Mouse (Mus musculus) MEL (cell line): ENCODE results near the gene Gimap7. TPM values are rescaled to one million over a fixed set of nuclear protein-coding genes. Genes with fewer than 3 reads are reported as not detected.

Experiments used
- DNase-seq: peaks from one replicate; pipeline ENCODE4 v3.0.0; 2011; ENCODE audit warnings: low read depth, low spot score
- H3K27ac ChIP-seq: 2 replicates; pipeline ENCODE4 v1.5.1; 2012; ENCODE audit warnings: low read depth, mild to moderate bottlenecking, control low read depth, low read length, moderate library complexity; ENCODE audit not compliant: control insufficient read depth
- H3K27me3 ChIP-seq, 2 experiments: fragments of 150-350 bp in 1 of 2; sonication (generic) in 1 of 2; 2 replicates each; pipeline ENCODE4 v1.6.1; 2012; ENCODE audit warnings: low read length in 2 of 2, mild to moderate bottlenecking in 2 of 2, improper control_type of control experiment in 1 of 2, moderate library complexity in 1 of 2; ENCODE audit not compliant: insufficient read depth in 2 of 2, control insufficient read depth in 1 of 2
- H3K36me3 ChIP-seq, 2 experiments: 2 replicates each; pipeline ENCODE4 v1.6.1; 2012 to 2014; ENCODE audit warnings: low read length in 2 of 2, improper control_type of control experiment in 1 of 2, inconsistent platforms in 1 of 2, mild to moderate bottlenecking in 1 of 2; ENCODE audit not compliant: insufficient read depth in 2 of 2, control insufficient read depth in 1 of 2
- H3K4me1 ChIP-seq, 2 experiments: fragments of 150-350 bp in 1 of 2; sonication (generic) in 1 of 2; 2 replicates each; pipeline ENCODE4 v1.6.1; 2012; ENCODE audit warnings: low read length in 2 of 2, improper control_type of control experiment in 1 of 2, mild to moderate bottlenecking in 1 of 2; ENCODE audit not compliant: insufficient read depth in 2 of 2, control insufficient read depth in 1 of 2
- H3K4me3 ChIP-seq, 2 experiments: fragments of 150-350 bp in 1 of 2; sonication (generic) in 1 of 2; 2 replicates each; pipeline ENCODE4 v1.5.1; 2012; ENCODE audit warnings: low read depth in 2 of 2, low read length in 2 of 2, mild to moderate bottlenecking in 2 of 2, moderate library complexity in 2 of 2, control low read depth in 1 of 2, improper control_type of control experiment in 1 of 2; ENCODE audit not compliant: control insufficient read depth in 1 of 2, insufficient read depth in 1 of 2
- H3K79me2 ChIP-seq: 2 replicates; pipeline ENCODE4 v1.6.1; 2012; ENCODE audit warnings: mild to moderate bottlenecking, low read length, moderate library complexity; ENCODE audit not compliant: control insufficient read depth, poor library complexity, insufficient read depth
- H3K9ac ChIP-seq: 2 replicates; pipeline ENCODE4 v1.6.1; 2012; ENCODE audit warnings: low read depth, mild to moderate bottlenecking, control low read depth, low read length, moderate library complexity; ENCODE audit not compliant: control insufficient read depth, poor library complexity, severe bottlenecking
- H3K9me3 ChIP-seq: fragments of 150-350 bp; sonication (generic); replicated peaks from 2 replicates; pipeline ENCODE4 v1.6.1; 2012; ENCODE audit warnings: mild to moderate bottlenecking, low read length, improper control_type of control experiment, moderate library complexity; ENCODE audit not compliant: insufficient read depth
- BHLHE40 ChIP-seq: IDR thresholded peaks from 2 replicates; pipeline ENCODE4 v1.6.1; 2012; ENCODE audit warnings: low read depth, mild to moderate bottlenecking, inconsistent platforms, low read length, improper control_type of control experiment, borderline replicate concordance
- EP300 ChIP-seq, 2 experiments: IDR thresholded peaks; 2 replicates each; pipeline ENCODE4 v1.6.1; 2011; ENCODE audit warnings: improper control_type of control experiment in 2 of 2, low read length in 2 of 2, low read depth in 1 of 2, mild to moderate bottlenecking in 1 of 2
- ETS1 ChIP-seq: IDR thresholded peaks from 2 replicates; pipeline ENCODE4 v1.6.1; 2012; ENCODE audit warnings: low read depth, mild to moderate bottlenecking, inconsistent platforms, low read length, improper control_type of control experiment, moderate library complexity
- GABPA ChIP-seq: IDR thresholded peaks from 2 replicates; pipeline ENCODE4 v1.6.1; 2012; ENCODE audit warnings: low read depth, mild to moderate bottlenecking, inconsistent platforms, low read length, improper control_type of control experiment, moderate library complexity
- GATA1 ChIP-seq: IDR thresholded peaks from 2 replicates; pipeline ENCODE4 v1.6.1; 2011; ENCODE audit warnings: low read depth, low read length, improper control_type of control experiment
- HCFC1 ChIP-seq: IDR thresholded peaks from 2 replicates; pipeline ENCODE4 v1.6.1; 2012; ENCODE audit warnings: low read depth, mild to moderate bottlenecking, inconsistent platforms, low read length, improper control_type of control experiment, moderate library complexity
- JUND ChIP-seq: IDR thresholded peaks from 2 replicates; pipeline ENCODE4 v1.6.1; 2011; ENCODE audit warnings: low read depth, mild to moderate bottlenecking, improper control_type of control experiment, low read length
- KAT2A ChIP-seq: conservative IDR thresholded peaks from 2 replicates; pipeline ENCODE4 v1.6.1; 2012; ENCODE audit warnings: low read depth, low read length, improper control_type of control experiment, inconsistent platforms
- MAFK ChIP-seq: IDR thresholded peaks from 2 replicates; pipeline ENCODE4 v1.6.1; 2011; ENCODE audit warnings: low read depth, mild to moderate bottlenecking, low read length, improper control_type of control experiment, borderline replicate concordance
- MAX ChIP-seq: IDR thresholded peaks from 2 replicates; pipeline ENCODE4 v1.6.1; 2011; ENCODE audit warnings: low read length, improper control_type of control experiment
- MXI1 ChIP-seq: IDR thresholded peaks from 2 replicates; pipeline ENCODE4 v1.6.1; 2011; ENCODE audit warnings: mild to moderate bottlenecking, low read depth, low read length, improper control_type of control experiment
- MYC ChIP-seq: IDR thresholded peaks from 2 replicates; pipeline ENCODE4 v1.6.1; 2011; ENCODE audit warnings: low read depth, mild to moderate bottlenecking, low read length, improper control_type of control experiment, moderate library complexity
- NELFE ChIP-seq: IDR thresholded peaks from 2 replicates; pipeline ENCODE4 v1.6.1; 2011; ENCODE audit warnings: low read depth, low read length, improper control_type of control experiment
- NRF1 ChIP-seq: IDR thresholded peaks from 2 replicates; pipeline ENCODE4 v1.6.1; 2014; ENCODE audit warnings: low read depth, mild to moderate bottlenecking, inconsistent platforms, low read length, improper control_type of control experiment, moderate library complexity; ENCODE audit not compliant: poor library complexity, insufficient read depth, severe bottlenecking
- POLR2AphosphoS2 ChIP-seq: IDR thresholded peaks from 2 replicates; pipeline ENCODE4 v1.6.1; 2011; ENCODE audit warnings: low read length, improper control_type of control experiment
- RCOR1 ChIP-seq: IDR thresholded peaks from 2 replicates; pipeline ENCODE4 v1.6.1; 2012; ENCODE audit warnings: low read depth, mild to moderate bottlenecking, inconsistent platforms, low read length, improper control_type of control experiment
- SIN3A ChIP-seq: IDR thresholded peaks from 2 replicates; pipeline ENCODE4 v1.6.1; 2012; ENCODE audit warnings: low read length, improper control_type of control experiment, inconsistent platforms
- SMC3 ChIP-seq: IDR thresholded peaks from 2 replicates; pipeline ENCODE4 v1.6.1; 2011; ENCODE audit warnings: low read depth, low read length, improper control_type of control experiment
- TCF12 ChIP-seq: IDR thresholded peaks from 2 replicates; pipeline ENCODE4 v1.6.1; 2014; ENCODE audit warnings: low read depth, mild to moderate bottlenecking, inconsistent platforms, low read length, improper control_type of control experiment, moderate library complexity
- UBTF ChIP-seq: IDR thresholded peaks from 2 replicates; pipeline ENCODE4 v1.6.1; 2012; ENCODE audit warnings: low read depth, mild to moderate bottlenecking, inconsistent platforms, low read length, improper control_type of control experiment, moderate library complexity, borderline replicate concordance; ENCODE audit not compliant: insufficient read depth
- ZC3H11A ChIP-seq: IDR thresholded peaks from 2 replicates; pipeline ENCODE4 v1.6.1; 2012; ENCODE audit warnings: low read depth, mild to moderate bottlenecking, inconsistent platforms, low read length, improper control_type of control experiment
- polyA plus RNA-seq, 2 experiments: library from polyadenylated mRNA; stranded (reverse) in 1 of 2; unstranded in 1 of 2; fragments of >175 nt in 1 of 2; fragments of >200 nt in 1 of 2; gene quantifications; 2 replicates each; pipeline versions ENCODE4 v1.2.1 to v1.2.4; 2012; ENCODE audit warnings: low replicate concordance in 2 of 2, low read depth in 1 of 2; ENCODE audit not compliant: insufficient read length in 2 of 2, insufficient read depth in 1 of 2, missing spikeins in 1 of 2
- total RNA-seq: library from RNA; depleted of rRNA; stranded (reverse); fragments of 300-350 nt; gene quantifications from 2 replicates; pipeline ENCODE4 v1.2.3, GENCODE M21; 2012

The Gimap7 gene
- total and polyA plus RNA-seq, 3 experiments, result not detected

GRCm38 (mm10) chr6:48687077-48687476, 31.3 kb upstream of the Gimap7 start:
- peaks cover 0 to 1% of the 10 kb centered on the region in 2 experiments; a peak in 1 of 4 replicates for H3K27me3 ChIP-seq
- no peaks in the 10 kb centered on the region for H3K9me3 ChIP-seq
- TF ChIP-seq MYC (no peak), NELFE (no peak), SMC3 (no peak)
- TF ChIP-seq, all 39 proteins: peak for 0
- Histone ChIP-seq H3K27ac (no peak overlapping the region), H3K4me1 (no peaks in the 10 kb centered on the region), H3K79me2 (no peaks in the 10 kb centered on the region), H3K36me3 (no peaks in the 10 kb centered on the region), H3K9ac (no peak overlapping the region), H3K4me3 (no peak overlapping the region)
- DNase-seq, result peak; percentile 39

- no peaks in the 10 kb centered on the region for H3K4me1 ChIP-seq
- no peak overlapping the region for H3K9ac ChIP-seq
- no peak for DNase-seq
- TF ChIP-seq RCOR1 (no peak), JUND (no peak), BHLHE40 (no peak), HCFC1 (no peak), UBTF (no peak), POLR2AphosphoS2 (no peak), MAFK (no peak), NELFE (no peak), SIN3A (no peak), TCF12 (no peak), MXI1 (no peak), EP300 (IDR thresholded peaks at IDR 0.05; ENCODE audit: low read depth in 1 of 2, low read length in 2 of 2) (no peak), ZC3H11A (no peak), ETS1 (no peak), MAX (no peak), NRF1 (no peak), KAT2A (no peak), GABPA (no peak), GATA1 (no peak)
- TF ChIP-seq, all 39 proteins: peak for 0
- Histone ChIP-seq H3K9me3 (no peaks in the 10 kb centered on the region), H3K4me3 (no peak overlapping the region), H3K27me3 (peaks cover 0 to 1% of the 10 kb centered on the region in 2 experiments; a peak in 1 of 4 replicates), H3K36me3 (no peaks in the 10 kb centered on the region), H3K27ac (no peak overlapping the region), H3K79me2 (no peaks in the 10 kb centered on the region)
Measured at GRCm38 (mm10) chr6:48689320-48689719, 29.1 kb upstream of the Gimap7 start.
